Mouse (Mus musculus): ENCODE measurements around the gene Asphd2. TPM values are rescaled to one million over a fixed set of nuclear protein-coding genes. Genes with fewer than 3 reads are reported as not detected.

Asphd2 gene
- polyA plus RNA-seq, 1 experiment, result not detected

DNA sequence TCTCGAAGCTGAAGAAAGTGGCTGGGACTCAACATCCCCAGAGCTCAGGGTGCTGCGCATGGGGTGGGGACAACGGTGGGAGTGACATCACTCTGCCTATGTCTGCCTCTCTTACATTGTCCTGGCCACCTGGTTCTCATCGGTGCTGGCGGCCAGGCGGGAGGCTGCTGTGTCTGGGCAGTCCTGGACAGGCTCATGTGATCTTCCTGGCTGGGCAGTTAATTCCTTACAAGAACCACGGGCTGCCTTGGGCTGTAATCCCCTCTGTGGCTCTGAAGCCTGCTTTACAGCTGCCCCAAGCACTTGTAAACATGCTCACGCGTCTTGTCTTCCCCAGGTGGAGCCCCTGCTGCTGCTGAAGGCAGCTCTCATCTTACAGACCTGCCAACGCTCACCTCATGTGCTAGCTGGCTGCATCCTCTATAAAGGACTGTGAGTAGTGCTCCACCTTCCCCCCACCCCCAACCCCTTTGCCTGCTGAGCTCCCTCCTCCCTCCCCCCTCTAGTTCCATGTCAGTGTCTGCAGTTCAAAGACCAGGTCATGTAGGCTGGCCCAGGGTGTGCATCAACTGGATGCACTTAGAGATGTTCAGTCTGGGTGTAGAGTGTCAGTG lies 30.4 kb downstream of the Asphd2 start:
- Histone ChIP-seq H3K4me3 (replicated peaks) (no peak overlapping the region), H3K9me3 (peaks cover 6% of the 10 kb centered on the region), H3K27me3 (replicated peaks) (no peaks in the 10 kb centered on the region), H3K4me1 (peaks cover 76% of the 10 kb centered on the region), H3K36me3 (replicated peaks; ENCODE audit: low read length) (peaks cover 94% of the 10 kb centered on the region)
- TF ChIP-seq FLI1 (IDR thresholded peaks at IDR 0.05; ENCODE audit: low read length) (no peak), GATA1 (IDR thresholded peaks at IDR 0.05; ENCODE audit: borderline replicate concordance, low read length) (no peak)

DNA sequence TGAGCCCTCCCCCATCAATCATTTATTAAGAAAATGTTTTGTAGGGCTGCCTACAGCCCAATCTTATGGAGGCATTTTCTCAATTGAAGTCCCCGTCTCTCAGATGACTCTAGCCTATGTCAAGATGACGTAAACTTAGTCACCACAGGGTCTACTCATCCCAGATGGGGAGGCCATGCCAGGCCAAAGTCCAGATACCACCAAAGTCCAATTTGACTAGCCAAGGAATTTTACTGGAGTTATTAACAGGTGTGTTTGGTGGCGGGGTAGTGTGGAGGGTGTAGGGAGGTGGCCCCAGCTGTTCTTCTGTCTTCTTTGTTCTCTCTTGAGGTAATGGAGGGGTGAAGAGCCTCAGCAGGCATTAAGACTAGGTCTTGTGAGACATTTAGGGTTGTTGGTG lies 34.6 kb downstream of the Asphd2 start:
- Histone ChIP-seq H3K4me3 (replicated peaks) (peak overlapping the region; percentile 88), H3K27me3 (replicated peaks) (no peaks in the 10 kb centered on the region), H3K4me1 (peaks cover 88% of the 10 kb centered on the region), H3K36me3 (replicated peaks; ENCODE audit: low read length) (peaks cover 95% of the 10 kb centered on the region), H3K9me3 (peaks cover 6% of the 10 kb centered on the region)
- TF ChIP-seq FLI1 (IDR thresholded peaks at IDR 0.05; ENCODE audit: low read length) (no peak), GATA1 (IDR thresholded peaks at IDR 0.05; ENCODE audit: borderline replicate concordance, low read length) (no peak)

DNA sequence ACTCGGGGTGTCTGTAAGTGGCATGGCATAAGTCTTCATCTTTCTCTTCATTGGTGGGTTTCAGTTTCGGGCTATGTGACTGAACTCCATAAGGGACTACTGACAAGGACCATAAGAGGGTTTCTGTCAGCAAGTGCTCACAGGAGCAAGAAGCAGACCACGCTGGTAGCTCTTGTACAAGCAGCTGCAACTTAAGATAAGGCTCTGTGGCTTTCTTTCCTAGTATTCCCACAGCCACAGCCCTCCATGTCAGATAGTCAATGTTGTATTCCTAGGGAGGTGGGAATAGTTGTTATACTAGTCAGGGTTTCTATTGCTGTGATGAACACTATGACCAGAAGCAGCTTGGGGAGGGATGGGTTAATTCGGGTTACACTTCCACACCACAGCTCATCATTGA lies 35.1 kb downstream of the Asphd2 start:
- TF ChIP-seq FLI1 (IDR thresholded peaks at IDR 0.05; ENCODE audit: low read length), result no peak
- peak; percentile 87 for TF ChIP-seq GATA1 (IDR thresholded peaks at IDR 0.05; ENCODE audit: borderline replicate concordance, low read length)
- H3K36me3 ChIP-seq (replicated peaks; ENCODE audit: low read length), result peaks cover 95% of the 10 kb centered on the region
- peaks cover 6% of the 10 kb centered on the region for H3K9me3 ChIP-seq
- peaks cover 88% of the 10 kb centered on the region for H3K4me1 ChIP-seq
- peak overlapping the region; percentile 88 for H3K4me3 ChIP-seq (replicated peaks)
- H3K27me3 ChIP-seq (replicated peaks), result no peaks in the 10 kb centered on the region

DNA sequence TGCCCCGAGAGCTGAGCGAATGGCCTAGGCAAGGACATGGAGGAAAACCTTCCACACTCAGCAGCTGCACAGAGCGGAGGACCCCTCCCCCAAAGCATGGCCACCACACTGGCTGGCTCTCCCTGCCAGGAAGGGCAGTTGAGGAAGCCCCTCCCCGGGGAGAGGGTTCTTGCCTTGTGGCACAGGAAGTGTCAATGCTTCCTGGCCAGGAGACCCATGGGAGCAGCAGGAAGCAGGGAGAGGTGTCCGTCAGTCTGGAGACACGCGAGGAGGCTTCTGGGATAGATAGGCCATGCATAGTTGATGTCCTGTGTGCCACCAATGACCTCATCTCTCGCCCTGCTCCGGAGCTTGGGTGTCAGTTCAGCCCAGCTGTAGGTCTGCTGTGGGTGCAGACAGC lies 38.3 kb downstream of the Asphd2 start:
- peaks cover 93% of the 10 kb centered on the region for H3K4me1 ChIP-seq
- no peak for TF ChIP-seq FLI1 (IDR thresholded peaks at IDR 0.05; ENCODE audit: low read length)
- no peak for TF ChIP-seq GATA1 (IDR thresholded peaks at IDR 0.05; ENCODE audit: borderline replicate concordance, low read length)
- H3K27me3 ChIP-seq (replicated peaks), result no peaks in the 10 kb centered on the region
- H3K4me3 ChIP-seq (replicated peaks), result peak overlapping the region; percentile 70
- H3K36me3 ChIP-seq (replicated peaks; ENCODE audit: low read length), result peaks cover 96% of the 10 kb centered on the region
- H3K9me3 ChIP-seq, result no peaks in the 10 kb centered on the region

DNA sequence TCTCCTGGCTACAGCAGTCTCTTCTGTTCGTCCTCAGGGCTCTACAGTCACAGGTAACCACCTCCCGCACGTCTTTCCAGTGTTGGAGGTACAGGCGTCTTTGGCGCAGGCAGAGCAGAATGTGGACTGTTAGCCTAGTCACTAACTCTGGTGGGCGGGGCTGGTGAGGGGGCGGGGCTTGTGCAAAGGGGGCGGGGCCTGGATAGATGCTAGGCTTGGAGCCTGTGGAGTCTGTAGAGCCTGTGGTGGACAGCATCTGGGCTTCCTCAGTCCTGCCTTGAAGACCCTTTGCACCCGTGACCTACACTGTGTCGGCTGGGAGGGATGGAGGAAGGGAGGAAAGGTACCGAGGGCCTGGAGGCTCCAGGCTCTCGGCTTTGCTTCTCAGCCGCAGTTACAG lies 38.8 kb downstream of the Asphd2 start, which contains the start of gene Gm6583:
Gene Gm6583 (minus strand): TSS at position 124 of the 400 bp plus-strand sequence.
- no peak for TF ChIP-seq FLI1 (IDR thresholded peaks at IDR 0.05; ENCODE audit: low read length)
- no peak for TF ChIP-seq GATA1 (IDR thresholded peaks at IDR 0.05; ENCODE audit: borderline replicate concordance, low read length)
- Histone ChIP-seq H3K4me3 (replicated peaks) (peak within 1 kb of the TSS; percentile 76), H3K27me3 (replicated peaks) (no peaks in the 10 kb centered on the region), H3K36me3 (replicated peaks; ENCODE audit: low read length) (peaks cover 96% of the 10 kb centered on the region), H3K4me1 (peaks cover 97% of the 10 kb centered on the region), H3K9me3 (no peaks in the 10 kb centered on the region)

GRCm38 (mm10) chr5:112355493-112355892 lies 39.2 kb downstream of the Asphd2 start:
- H3K36me3 ChIP-seq (replicated peaks; ENCODE audit: low read length), result peaks cover 99% of the 10 kb centered on the region
- TF ChIP-seq FLI1 (IDR thresholded peaks at IDR 0.05; ENCODE audit: low read length), result no peak
- no peak for TF ChIP-seq GATA1 (IDR thresholded peaks at IDR 0.05; ENCODE audit: borderline replicate concordance, low read length)

DNA sequence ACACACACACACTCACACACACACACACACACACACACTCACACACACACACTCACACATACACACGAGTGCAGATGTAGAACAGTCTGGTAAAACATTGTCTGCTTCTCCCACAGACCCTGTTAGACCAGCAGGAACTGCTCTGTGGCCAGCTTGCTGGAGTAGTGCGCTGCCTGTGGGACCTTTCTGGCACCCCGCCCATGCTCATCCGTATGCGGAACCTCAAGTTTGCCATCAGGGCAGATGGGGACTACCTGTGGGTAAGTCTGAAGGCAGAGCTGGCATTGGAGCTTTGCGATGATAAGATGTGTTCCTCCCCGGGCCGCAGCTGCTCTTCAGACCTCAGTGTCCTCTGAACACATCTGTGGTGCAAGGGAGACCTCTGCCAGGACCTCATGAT lies 45.5 kb downstream of the Asphd2 start:
- Histone ChIP-seq H3K4me1 (peaks cover 100% of the 10 kb centered on the region), H3K9me3 (no peaks in the 10 kb centered on the region), H3K36me3 (replicated peaks; ENCODE audit: low read length) (peaks cover 97% of the 10 kb centered on the region), H3K27me3 (replicated peaks) (no peaks in the 10 kb centered on the region), H3K4me3 (replicated peaks) (peak overlapping the region; percentile 35)
- no peak for TF ChIP-seq FLI1 (IDR thresholded peaks at IDR 0.05; ENCODE audit: low read length)
- no peak for TF ChIP-seq GATA1 (IDR thresholded peaks at IDR 0.05; ENCODE audit: borderline replicate concordance, low read length)

More at GRCm38 (mm10) chr5:112355493-112355892, 39.2 kb downstream of the Asphd2 start:
- H3K27me3 ChIP-seq (replicated peaks), result no peaks in the 10 kb centered on the region
- H3K4me3 ChIP-seq (replicated peaks), result peak overlapping the region; percentile 65
- H3K9me3 ChIP-seq, result no peaks in the 10 kb centered on the region
- H3K4me1 ChIP-seq, result peaks cover 100% of the 10 kb centered on the region

DNA sequence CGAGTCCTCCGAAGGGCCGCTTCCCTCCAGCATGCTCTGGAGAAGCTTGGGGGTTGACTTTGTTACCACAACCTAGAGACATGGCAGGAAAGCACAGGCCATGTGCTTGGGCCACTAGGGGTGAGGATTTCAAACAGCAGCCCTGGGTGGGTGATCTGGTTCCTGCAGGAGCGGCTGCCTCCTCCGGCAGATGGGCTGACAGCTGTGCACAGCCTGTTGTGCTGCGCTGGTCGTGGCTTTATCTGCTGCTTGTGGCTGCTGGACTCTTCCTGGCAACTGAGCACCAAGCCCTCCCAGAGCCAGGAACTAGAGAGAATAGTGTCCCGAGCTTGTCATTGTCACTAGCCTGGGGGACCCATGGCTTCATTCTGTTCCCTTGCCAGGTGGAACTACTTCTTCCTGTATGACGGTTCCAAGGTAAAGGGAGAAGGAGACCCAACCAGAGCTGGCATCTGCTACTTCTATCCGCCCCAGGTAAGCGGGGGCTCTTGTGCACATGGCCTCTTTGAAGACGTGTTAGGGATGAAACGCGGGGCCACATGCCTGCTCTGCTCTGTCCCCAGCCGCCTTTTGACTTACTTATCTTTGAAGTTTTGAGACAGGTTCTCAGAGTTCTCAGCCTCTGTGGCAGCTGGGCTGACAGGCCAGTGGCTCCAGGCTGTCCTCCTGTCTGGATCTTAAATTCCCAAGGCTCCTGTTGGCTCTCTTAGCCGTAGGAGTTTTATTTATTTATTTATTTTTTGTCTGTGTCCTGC lies 48.3 kb downstream of the Asphd2 start:
- Histone ChIP-seq H3K4me3 (replicated peaks) (peak overlapping the region; percentile 91), H3K36me3 (replicated peaks; ENCODE audit: low read length) (peaks cover 75% of the 10 kb centered on the region), H3K27me3 (replicated peaks) (no peaks in the 10 kb centered on the region), H3K4me1 (peaks cover 93% of the 10 kb centered on the region), H3K9me3 (no peaks in the 10 kb centered on the region)
- no peak for TF ChIP-seq FLI1 (IDR thresholded peaks at IDR 0.05; ENCODE audit: low read length)
- TF ChIP-seq GATA1 (IDR thresholded peaks at IDR 0.05; ENCODE audit: borderline replicate concordance, low read length), result peak; percentile 85; the same call in 2 of the 3 replicates

DNA sequence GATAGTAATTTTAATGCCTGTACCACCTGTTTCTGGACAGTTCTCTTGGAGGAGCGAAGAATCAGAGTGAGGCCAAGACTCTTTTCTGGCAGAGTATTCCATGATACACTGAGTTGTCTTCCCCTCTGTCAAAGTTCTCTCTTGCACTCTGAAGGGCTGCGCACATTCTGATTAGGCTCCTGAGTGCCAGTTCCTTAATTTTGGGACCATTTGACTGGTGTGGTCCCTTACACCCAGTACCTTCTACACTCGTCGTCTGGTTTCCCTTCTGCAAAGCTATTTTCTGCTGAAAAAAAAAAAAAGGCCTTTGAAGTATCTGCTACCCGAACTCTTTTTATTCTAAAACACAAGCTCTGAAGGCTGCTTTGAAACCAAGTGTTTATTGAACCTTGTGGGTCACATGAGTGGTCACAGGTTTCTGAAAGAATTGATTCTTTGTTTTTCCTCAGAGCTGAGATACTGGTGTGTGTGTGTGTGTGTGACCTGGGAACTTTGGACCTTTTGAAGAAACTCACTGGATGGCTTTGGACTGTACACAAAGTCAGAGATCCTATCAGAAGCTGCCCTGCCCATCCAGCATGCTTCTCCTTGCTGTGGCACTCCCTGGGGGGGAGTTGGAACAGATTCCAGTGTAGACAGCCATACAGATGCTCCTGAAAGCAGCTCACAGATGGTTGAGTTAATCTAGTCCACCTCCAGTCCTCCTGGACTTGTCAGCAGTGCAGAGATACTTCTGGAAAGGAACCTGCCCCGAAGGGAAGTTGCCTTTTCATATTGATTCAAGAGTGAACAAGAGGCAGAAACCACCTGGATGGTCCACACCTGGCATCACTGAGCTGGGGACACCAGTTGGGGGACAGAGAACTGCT lies 50.3 kb downstream of the Asphd2 start:
- peaks cover 75% of the 10 kb centered on the region for H3K36me3 ChIP-seq (replicated peaks; ENCODE audit: low read length)
- peaks cover 92% of the 10 kb centered on the region for H3K4me1 ChIP-seq
- H3K4me3 ChIP-seq (replicated peaks), result peak overlapping the region; percentile 96
- no peaks in the 10 kb centered on the region for H3K27me3 ChIP-seq (replicated peaks)
- H3K9me3 ChIP-seq, result no peaks in the 10 kb centered on the region
- TF ChIP-seq GATA1 (IDR thresholded peaks at IDR 0.05; ENCODE audit: borderline replicate concordance, low read length) (no peak), FLI1 (IDR thresholded peaks at IDR 0.05; ENCODE audit: low read length) (no peak)

Data from megakaryocyte, embryonic 14.5 days (primary cell).